Mouse (Mus musculus): ENCODE results near the gene Fcrlb. TPM values are rescaled to one million over a fixed set of nuclear protein-coding genes. Genes with fewer than 3 reads are reported as not detected.

Gene Fcrlb
- 0.15 and 0.35 TPM in 2 replicates for polyA plus RNA-seq (2012; rRNA removed)

DNA sequence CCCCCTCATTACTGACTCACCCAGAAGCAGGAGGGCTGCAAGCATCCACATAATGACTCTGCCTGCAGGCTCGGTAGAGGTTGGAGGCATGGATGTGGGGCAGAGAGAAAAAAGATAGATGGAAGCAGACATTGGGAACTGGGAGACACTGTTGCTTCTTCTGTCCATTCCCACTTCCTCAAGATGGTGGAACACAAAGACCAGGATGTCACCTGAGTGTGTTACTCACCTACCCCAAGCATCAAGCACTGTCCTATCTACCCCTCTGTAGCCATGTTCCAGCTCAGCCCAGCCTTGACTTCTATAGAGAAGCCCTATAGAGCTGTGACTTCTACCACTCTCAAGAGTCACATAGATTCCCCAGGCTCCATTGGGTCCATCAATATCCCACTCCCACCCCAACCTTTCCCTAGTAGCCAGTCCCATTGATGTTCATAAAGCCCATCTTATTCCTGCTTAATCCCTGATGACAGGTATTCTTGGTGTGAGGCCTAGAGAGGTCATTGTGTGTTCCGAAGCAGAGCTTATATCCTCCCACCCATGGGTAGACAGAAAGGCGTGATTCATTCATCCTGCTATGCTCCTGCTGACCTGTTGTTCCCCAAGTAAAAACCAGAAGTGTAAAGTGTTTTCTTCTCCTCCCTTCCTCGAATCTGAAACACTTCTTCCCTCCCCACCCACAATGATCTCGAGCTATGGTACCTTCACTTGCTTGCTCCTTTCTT, at the start of gene Fcrlb:
TSS of gene Fcrlb (minus strand) at position 51 of the 725 bp plus-strand sequence.

DNA sequence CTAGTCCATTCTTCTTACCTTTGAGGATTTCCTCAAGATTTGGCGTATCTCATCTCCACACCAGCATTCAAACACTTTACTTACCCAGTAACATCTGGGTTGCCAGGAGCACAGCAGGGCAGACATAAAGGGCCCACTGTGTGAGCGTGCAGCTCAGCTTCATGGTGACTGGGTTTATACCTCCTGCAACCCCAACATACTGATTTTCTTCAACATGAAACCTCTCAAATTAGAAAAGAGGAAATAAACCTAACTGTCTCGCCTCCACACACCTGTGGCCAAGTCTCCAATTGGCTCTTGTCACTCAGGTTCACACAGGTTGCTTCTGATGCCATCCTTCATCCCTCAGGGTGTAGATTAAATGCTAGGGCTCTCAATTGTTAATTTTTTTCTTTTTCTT, 14.6 kb upstream of the Fcrlb start, which contains the start of gene Fcrla:
TSS of gene Fcrla (minus strand) at position 206 of the 400 bp plus-strand sequence.

DNA sequence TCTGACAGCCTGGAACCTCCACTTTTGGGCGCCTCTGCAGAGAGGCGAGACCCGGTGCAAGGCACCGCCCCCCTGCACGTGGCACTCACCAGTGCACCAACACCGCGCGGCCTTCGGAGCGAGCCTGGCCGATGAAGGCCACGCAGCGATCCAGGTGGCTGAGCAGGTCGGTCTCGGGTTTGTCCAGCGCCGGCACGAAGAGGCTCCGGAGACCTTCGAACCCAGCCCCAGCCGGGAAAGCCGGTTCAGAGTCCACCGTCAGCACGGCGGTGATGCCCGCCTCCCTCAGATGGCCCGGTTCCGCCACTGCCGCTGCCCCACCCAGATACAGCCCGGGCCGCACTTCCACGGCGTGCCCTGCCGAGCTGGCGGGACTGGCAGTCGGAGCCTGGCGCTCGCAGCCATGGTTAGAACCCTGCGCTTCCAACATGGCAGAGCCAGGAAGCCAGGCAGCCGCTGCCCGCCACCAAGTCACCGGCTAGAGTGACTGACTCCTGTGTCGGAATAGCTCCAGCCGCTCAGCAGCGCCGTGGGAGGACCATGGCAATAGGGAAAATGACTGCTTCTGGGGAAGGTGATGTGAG, 27.7 kb downstream of the Fcrlb start, which contains the start of the genes Gm26620 and Dusp12:
TSS of gene Gm26620 (plus strand) at position 88 of the 584 bp plus-strand sequence.
TSS of gene Dusp12 (minus strand) at position 563 of the 584 bp plus-strand sequence.

DNA sequence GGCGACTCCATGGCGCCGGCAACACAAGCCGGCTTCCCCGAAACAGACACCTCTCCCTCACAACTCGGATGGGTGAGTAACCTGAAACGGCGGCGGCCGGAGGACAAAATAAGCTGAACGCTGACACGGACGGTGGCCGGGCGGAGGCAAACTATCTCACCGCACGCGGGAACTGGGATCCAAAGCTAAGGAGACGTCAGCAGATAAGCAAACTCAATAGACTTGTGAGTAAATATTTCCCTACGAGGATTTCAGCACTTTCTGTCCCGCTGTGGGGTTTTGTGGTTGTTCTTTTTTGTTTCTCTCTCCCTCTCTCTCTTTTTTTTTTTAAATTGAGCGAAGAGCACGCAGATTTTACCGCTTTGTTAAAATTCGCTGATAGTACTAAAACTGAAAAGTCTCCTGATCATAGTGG, 45.0 kb downstream of the Fcrlb start, which contains the start of gene Atf6:
TSS of gene Atf6 (minus strand) at position 81 of the 415 bp plus-strand sequence.

Other genes starting within 250 kb of the Fcrlb start
- gene Atf6, start 45.2 kb downstream of the Fcrlb start, polyA plus RNA-seq (2012; rRNA removed), result 9.2 and 10.0 TPM in 2 replicates
- 0.61 and 0.75 TPM in 2 replicates for gene Gm26620, start 27.9 kb downstream of the Fcrlb start, polyA plus RNA-seq (2012; rRNA removed)
- 45.6 and 51.0 TPM in 2 replicates for gene Dusp12, start 27.4 kb downstream of the Fcrlb start, polyA plus RNA-seq (2012; rRNA removed)
- gene Fcrla, start 14.6 kb upstream of the Fcrlb start, polyA plus RNA-seq (2012; rRNA removed), result not detected in 2 replicates
- gene Fcgr2b, start 63.6 kb upstream of the Fcrlb start, polyA plus RNA-seq (2012; rRNA removed), result 1.4 and 1.8 TPM in 2 replicates
- 1.4 and 1.6 TPM in 2 replicates for gene Fcgr4, start 106.0 kb upstream of the Fcrlb start, polyA plus RNA-seq (2012; rRNA removed)
- 8.3 and 8.7 TPM in 2 replicates for gene Fcgr3, start 152.0 kb upstream of the Fcrlb start, polyA plus RNA-seq (2012; rRNA removed)
- gene Cfap126, start 201.0 kb upstream of the Fcrlb start, polyA plus RNA-seq (2012; rRNA removed), result 11.1 and 11.3 TPM in 2 replicates
- gene Sdhc, start 237.7 kb upstream of the Fcrlb start, polyA plus RNA-seq (2012; rRNA removed), result 260 and 262 TPM in 2 replicates
- gene Mpz, start 237.8 kb upstream of the Fcrlb start, polyA plus RNA-seq (2012; rRNA removed), result 3.0 and 10.7 TPM in 2 replicates